Mouse (Mus musculus) hindbrain, embryonic 15.5 days (tissue): ENCODE data around the gene Mrpl33. TPM values are rescaled to one million over a fixed set of nuclear protein-coding genes. Genes with fewer than 3 reads are reported as not detected.

Experiments used
- ATAC-seq: fragments of 200-750 bp; cut with Nextera tagmentation; 2 replicates; pipeline ENCODE4 v1.8.0; 2017; ENCODE audit warnings: low read depth, moderate number of reproducible peaks, moderate TSS enrichment; ENCODE audit not compliant: low FRiP score
- H3K27ac ChIP-seq: fragments of 300-500 bp; sonication (generic); replicated peaks from 2 replicates; pipeline ENCODE4 v1.5.1; 2015; ENCODE audit warnings: mild to moderate bottlenecking, inconsistent platforms
- H3K27me3 ChIP-seq: fragments of 300-500 bp; sonication (generic); 2 replicates; pipeline ENCODE4 v1.6.1; 2015; ENCODE audit warnings: control low read depth, inconsistent platforms
- H3K36me3 ChIP-seq: fragments of 300-500 bp; sonication (generic); 2 replicates; pipeline ENCODE4 v1.6.1; 2015; ENCODE audit warnings: control low read depth, inconsistent platforms
- H3K4me1 ChIP-seq: fragments of 300-500 bp; sonication (generic); replicated peaks from 2 replicates; pipeline ENCODE4 v1.6.1; 2015; ENCODE audit warnings: control low read depth, inconsistent platforms
- H3K4me2 ChIP-seq: fragments of 300-500 bp; sonication (generic); 2 replicates; pipeline ENCODE4 v1.6.1; 2015; ENCODE audit warnings: moderate library complexity, mild to moderate bottlenecking, inconsistent platforms
- H3K4me3 ChIP-seq: fragments of 300-500 bp; sonication (generic); 2 replicates; pipeline ENCODE4 v1.5.1; 2015; ENCODE audit warnings: mild to moderate bottlenecking, inconsistent platforms
- H3K9ac ChIP-seq: fragments of 300-500 bp; sonication (generic); 2 replicates; pipeline ENCODE4 v1.6.1; 2015; ENCODE audit warnings: inconsistent platforms
- H3K9me3 ChIP-seq: fragments of 300-500 bp; sonication (generic); 2 replicates; pipeline ENCODE4 v1.6.1; 2016; ENCODE audit warnings: control low read depth, inconsistent platforms
- WGBS: fragments of 180-500 bp; shearing (Covaris S2); methylation state at CpG from one replicate; pipeline ENCODE4 v1.1.7; 2015; 5-methylcytosine and 5-hydroxymethylcytosine counted together
- microRNA-seq: library from miRNA; unstranded; fragments of <30 nt; microRNA quantifications from one replicate; pipeline ENCODE4, GENCODE M21; 2016
- polyA plus RNA-seq: library from polyadenylated mRNA; unstranded; fragments of >200 nt; fragmentation: Nextera tagmentation; extraction: Ambion mirVana; gene quantifications from 2 replicates; pipeline ENCODE4 v1.2.1, GENCODE M21; 2015

Gene Mrpl33
- polyA plus RNA-seq, 1 experiment from 2014 or later = 213 TPM

DNA sequence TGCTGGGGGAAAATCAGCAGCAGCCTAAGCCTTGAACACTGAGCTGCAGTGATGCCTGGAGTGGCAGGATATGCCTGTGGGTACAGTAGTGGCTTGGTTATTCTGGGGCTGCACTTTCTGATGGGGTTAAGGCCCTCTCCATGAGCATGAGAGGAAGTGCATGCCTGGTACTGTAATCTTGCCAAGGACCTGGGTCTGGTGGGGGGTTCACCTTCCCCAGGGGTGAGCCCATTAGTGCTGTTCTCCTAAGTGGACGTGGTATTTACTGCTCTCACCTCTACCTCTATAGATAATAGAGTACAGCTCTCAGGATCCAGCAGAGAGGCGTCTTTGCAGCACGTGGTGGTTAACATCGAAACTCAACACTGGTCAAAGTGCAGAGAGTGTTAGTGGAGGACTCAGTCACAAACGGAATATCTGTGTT lies 117.1 kb downstream of the Mrpl33 start:
- 80% methylated on average over 5 of the region's 5 CpGs for WGBS
- H3K36me3 ChIP-seq = no peaks in the 10 kb centered on the region

More for the DNA sequence above, 117.1 kb downstream of the Mrpl33 start:
- H3K27ac ChIP-seq = no peak overlapping the region
- H3K9ac ChIP-seq = no peak overlapping the region
- H3K4me1 ChIP-seq = no peaks in the 10 kb centered on the region
- no peaks in the 10 kb centered on the region for H3K27me3 ChIP-seq
- H3K9me3 ChIP-seq = no peaks in the 10 kb centered on the region
- H3K4me3 ChIP-seq = no peak overlapping the region
- no peak for ATAC-seq
- no peak overlapping the region for H3K4me2 ChIP-seq

Small RNA genes within 50 kb of the gene (microRNA-seq; reads per million reads assigned to microRNA genes)
- gene Mir3473e = not detected

Other genes with a start within 250 kb of the Mrpl33 start
- 113 and 117 TPM in 2 replicates for gene Zfp512, start 144.5 kb upstream of the Mrpl33 start, polyA plus RNA-seq
- not detected in 2 replicates for gene 4930548H24Rik, start 111.2 kb upstream of the Mrpl33 start, polyA plus RNA-seq
- 80.6 and 85.6 TPM in 2 replicates for gene Gpn1, start 102.2 kb upstream of the Mrpl33 start, polyA plus RNA-seq
- gene Slc4a1ap, start 69.9 kb upstream of the Mrpl33 start, polyA plus RNA-seq = 31.8 and 32.0 TPM in 2 replicates
- 24.4 and 25.9 TPM in 2 replicates for gene Supt7l, start 69.1 kb upstream of the Mrpl33 start, polyA plus RNA-seq
- 2.2 and 3.0 TPM in 2 replicates for gene Rbks, start 100.7 kb downstream of the Mrpl33 start, polyA plus RNA-seq
- 47.7 and 52.8 TPM in 2 replicates for gene Babam2, start 100.7 kb downstream of the Mrpl33 start, polyA plus RNA-seq